Mouse (Mus musculus) inflammation-experienced regulatory T-cells, adult 6 months (primary cell): ENCODE data around the gene Prpf40b. TPM values are rescaled to one million over a fixed set of nuclear protein-coding genes. Genes with fewer than 3 reads are reported as not detected.
A peak's percentile ranks its signal among the peaks of the same experiment; 100 is the strongest.
"Not testable (repeated sequence)": the region's sequence is repeated elsewhere in the genome, so short reads cannot be mapped to it uniquely, and the experiment has no call there.

Experiments
- ATAC-seq: one replicate; pipeline ENCODE4 v1.8.0; 2017
- polyA plus RNA-seq, 3 experiments: library from polyadenylated mRNA; unstranded; fragments of 100-300 nt; shearing (Covaris generic); gene quantifications; one replicate each; pipeline ENCODE4 v1.2.1; 2017

Prpf40b gene
- polyA plus RNA-seq = 10 to 100 TPM in 2 of 3 experiments, 1 to 10 TPM in 1; 1.6 to 14.9 (median 10.3) TPM

- ATAC-seq = peak; percentile 77
These were observed at the start of gene Prpf40b for GRCm38 (mm10) chr15:99294813-99295374. Gene Prpf40b, plus strand, starts transcription at chr15:99295087.

- not testable (repeated sequence) for ATAC-seq
These were observed 48.2 kb upstream of the Prpf40b start for GRCm38 (mm10) chr15:99246736-99247135.

- ATAC-seq = no peak
These were observed 45.9 kb upstream of the Prpf40b start for GRCm38 (mm10) chr15:99248972-99249371.

- no peak for ATAC-seq
These were observed 44.9 kb upstream of the Prpf40b start for GRCm38 (mm10) chr15:99249938-99250337.

DNA sequence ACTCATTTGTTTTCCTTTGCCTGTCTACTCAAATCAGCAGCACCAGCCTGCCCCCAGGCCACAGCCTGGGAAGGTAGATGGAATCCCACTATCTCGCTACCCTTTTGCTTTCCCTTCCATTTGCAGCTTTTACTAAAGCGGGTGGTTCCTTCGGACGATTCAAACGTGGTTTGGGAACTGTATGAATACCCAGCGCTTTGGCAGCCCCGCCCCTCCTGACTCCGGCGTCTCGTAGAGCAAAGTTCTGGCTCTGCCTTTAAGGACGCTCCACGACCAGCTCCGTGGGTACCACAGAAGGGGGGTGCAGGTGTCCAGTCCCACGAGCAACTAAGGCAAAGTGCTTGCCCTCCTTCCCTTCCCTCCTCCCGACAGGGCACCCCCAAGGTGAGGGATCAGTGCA, 43.8 kb upstream of the Prpf40b start:
- ATAC-seq = not testable (repeated sequence)

DNA sequence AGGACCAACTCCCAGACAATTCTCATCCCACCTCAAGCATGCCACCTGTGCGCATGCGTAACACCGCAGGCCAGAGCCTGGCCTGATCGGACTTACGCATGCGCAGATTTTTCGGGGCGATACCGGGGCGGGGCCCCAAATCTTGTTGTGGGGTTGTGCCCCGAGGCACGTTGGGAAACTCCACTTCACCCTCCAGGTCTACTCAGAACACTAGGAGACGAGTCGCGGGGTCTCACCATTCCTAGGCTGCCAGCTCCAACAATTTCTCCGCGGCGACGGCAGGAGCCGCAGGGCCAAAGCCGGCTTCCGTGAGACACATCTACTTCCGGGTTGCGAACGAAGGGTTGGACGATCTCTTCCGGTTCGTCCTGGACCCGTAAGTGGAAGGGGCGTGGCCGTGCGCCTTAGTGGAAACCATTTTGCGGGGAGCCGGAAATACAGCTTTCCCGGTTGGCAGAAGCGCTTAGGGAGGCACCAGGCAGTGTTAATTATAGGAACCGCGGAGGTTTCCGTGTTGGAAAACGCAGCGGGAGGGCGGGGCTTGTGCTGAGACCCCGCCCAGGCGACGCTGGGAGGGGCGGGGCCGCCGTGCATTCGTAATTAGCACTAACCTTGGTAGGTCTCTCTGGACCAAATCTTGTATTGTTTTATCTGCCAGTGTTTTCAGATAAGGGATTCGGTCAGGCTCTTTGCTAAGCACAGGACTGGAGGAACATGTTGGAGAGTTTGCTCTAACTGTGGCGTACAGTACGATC, 43.1 kb upstream of the Prpf40b start, which contains the start of gene Mcrs1:
Mcrs1 (minus strand) TSS at position 336 of the 755 bp plus-strand sequence.
- ATAC-seq = peak; percentile 93

DNA sequence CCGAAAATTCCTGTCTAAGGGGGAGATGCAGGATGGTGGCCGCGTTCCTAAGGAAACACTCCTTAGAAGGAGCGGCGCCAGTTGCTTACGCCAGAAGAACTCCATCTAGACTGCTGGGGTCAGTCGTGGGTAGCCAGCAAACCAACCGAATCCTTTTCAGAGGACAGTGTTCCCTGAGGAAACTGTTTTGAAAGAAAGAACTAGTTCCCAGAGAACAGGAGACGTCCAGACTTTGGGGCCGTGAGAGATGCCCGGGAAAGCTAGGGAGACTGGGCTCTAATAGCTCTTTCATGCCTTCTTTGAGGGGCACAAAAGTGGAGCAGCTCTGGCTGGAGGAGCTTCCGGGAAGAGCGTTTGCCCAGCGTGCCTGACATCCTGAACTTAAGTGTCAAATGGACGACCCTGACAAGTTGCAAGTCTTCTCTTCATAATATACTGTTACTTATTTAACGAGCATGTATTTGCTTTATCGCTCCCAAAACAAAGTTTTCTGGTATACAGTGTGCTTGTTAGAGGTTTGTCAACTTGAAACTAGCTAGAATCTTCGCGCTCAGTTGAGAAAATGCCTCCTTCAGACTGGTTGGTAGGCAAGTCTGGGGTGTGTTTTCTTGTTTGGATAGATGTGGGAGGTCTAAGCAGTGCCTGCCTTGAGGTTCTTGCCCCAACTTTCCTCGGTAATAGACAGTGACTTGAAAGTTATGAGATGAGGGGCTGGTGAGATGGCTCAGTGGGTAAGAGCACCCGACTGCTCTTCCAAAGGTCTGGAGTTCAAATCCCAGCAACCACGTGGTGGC, 42.3 kb upstream of the Prpf40b start:
- ATAC-seq = no peak

GRCm38 (mm10) chr15:99253175-99253479, 41.8 kb upstream of the Prpf40b start:
- ATAC-seq = not testable (repeated sequence)

- ATAC-seq = no peak
These were observed 41.1 kb upstream of the Prpf40b start for GRCm38 (mm10) chr15:99253772-99254171.

DNA sequence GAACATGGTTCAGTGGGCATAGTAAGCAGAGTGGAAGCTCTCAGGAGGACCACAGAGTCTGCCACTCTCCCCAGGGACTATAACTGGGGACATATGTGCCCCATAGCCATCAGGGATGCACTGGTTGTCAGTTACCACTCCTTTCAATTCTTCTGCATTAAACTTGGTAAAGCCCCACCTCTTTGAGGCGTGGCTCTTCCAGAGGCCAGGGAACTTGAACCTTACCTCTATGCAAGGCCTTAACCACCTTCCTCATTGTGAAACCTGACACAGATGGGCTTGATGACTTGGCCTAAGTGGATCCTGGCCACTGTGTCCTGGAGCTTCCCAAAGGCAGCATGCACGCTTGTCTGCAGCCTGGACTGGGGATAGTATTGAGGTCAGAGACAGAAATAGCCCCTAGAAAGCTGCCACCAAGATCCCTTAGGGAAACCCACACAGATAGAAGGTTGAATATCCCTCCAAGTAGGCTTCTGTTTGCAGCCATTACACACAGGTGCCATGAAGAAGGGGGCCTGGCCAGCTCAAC, 40.3 kb upstream of the Prpf40b start:
- ATAC-seq = no peak

GRCm38 (mm10) chr15:99255241-99255749, 39.6 kb upstream of the Prpf40b start:
- ATAC-seq = no peak

GRCm38 (mm10) chr15:99259167-99259729, 35.6 kb upstream of the Prpf40b start:
- peak; percentile 46 for ATAC-seq

GRCm38 (mm10) chr15:99259730-99260252, 35.1 kb upstream of the Prpf40b start:
- no peak for ATAC-seq

- no peak for ATAC-seq
These were observed 32.2 kb upstream of the Prpf40b start for GRCm38 (mm10) chr15:99262702-99263101.

GRCm38 (mm10) chr15:99264363-99264762, 30.5 kb upstream of the Prpf40b start:
- no peak for ATAC-seq

GRCm38 (mm10) chr15:99265679-99266078, 29.2 kb upstream of the Prpf40b start:
- ATAC-seq = peak; percentile 56

- peak; percentile 63 for ATAC-seq
These were observed 18.8 kb upstream of the Prpf40b start for GRCm38 (mm10) chr15:99276095-99276494.

DNA sequence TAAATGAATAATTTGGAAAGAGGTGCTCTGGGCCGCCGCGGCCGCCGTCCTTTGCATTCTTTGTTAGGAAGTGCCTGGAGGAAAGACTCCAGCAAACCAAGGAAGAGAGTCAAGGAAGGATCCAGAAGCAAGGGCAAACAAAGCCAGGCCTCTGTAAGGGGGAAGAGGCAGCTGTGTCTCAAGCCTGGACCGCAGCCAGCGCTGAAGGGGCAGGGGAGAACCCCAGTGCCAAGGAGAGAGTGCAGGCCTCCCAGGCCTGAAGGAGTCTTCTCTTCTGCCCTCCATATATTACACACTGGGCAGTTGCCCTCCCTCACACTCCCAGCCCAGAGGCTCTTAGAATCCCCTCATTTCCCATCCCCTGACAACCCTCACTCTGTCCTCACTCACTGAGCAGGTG, 16.6 kb upstream of the Prpf40b start:
- ATAC-seq = no peak

GRCm38 (mm10) chr15:99283456-99283855, 11.4 kb upstream of the Prpf40b start:
- no peak for ATAC-seq

GRCm38 (mm10) chr15:99284527-99285188, 10.2 kb upstream of the Prpf40b start:
- ATAC-seq = peak; percentile 25

DNA sequence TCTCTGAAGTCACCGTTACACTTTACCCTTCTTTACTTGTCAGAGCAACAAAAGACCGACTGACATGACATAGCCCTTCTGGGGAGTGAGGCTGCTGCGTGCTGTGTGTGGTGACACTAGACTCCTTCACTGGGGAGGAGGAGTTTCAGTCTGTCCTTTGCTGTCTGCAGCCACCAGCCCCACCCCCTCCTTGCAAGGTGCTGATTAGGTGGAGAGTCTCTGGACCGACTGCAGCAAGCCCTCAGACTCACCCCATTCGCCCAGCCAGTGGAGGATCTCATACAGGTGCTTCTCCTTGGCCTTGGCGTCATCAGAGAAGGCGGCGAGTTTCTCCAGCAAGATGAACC, 9.7 kb upstream of the Prpf40b start:
- no peak for ATAC-seq

GRCm38 (mm10) chr15:99290586-99290985, 4.3 kb upstream of the Prpf40b start:
- no peak for ATAC-seq
